Mouse (Mus musculus) testis, adult 2 months (tissue): Measurements from ENCODE around the gene Phf14.
"Not testable (repeated sequence)": the region's sequence is repeated elsewhere in the genome, so short reads cannot be mapped to it uniquely, and the experiment has no call there.

Experiments
- CTCF ChIP-seq: fragments of 200-500 bp; IDR thresholded peaks from 2 replicates; pipeline ENCODE4 v1.5.1; 2012; ENCODE audit warnings: low read depth, mild to moderate bottlenecking, inconsistent platforms, low read length, moderate library complexity; ENCODE audit not compliant: control insufficient read depth, insufficient read depth, insufficient replicate concordance
- POLR2A ChIP-seq: fragments of 200-500 bp; IDR thresholded peaks from 2 replicates; pipeline ENCODE4 v1.6.1; 2012; ENCODE audit warnings: low read depth, mild to moderate bottlenecking, inconsistent platforms, low read length, moderate library complexity; ENCODE audit not compliant: control insufficient read depth

- not testable (repeated sequence) for TF ChIP-seq CTCF, POLR2A
These were observed 219.0 kb downstream of the Phf14 start for GRCm38 (mm10) chr6:12126601-12127000.
